Mouse (Mus musculus) heart, postnatal 0 days (tissue): ENCODE data around the gene Col11a1.

Experiments used
- CTCF ChIP-seq: IDR thresholded peaks from 2 replicates; pipeline ENCODE4 v1.5.1; 2016; ENCODE audit warnings: antibody characterized with exemption, control low read depth, low read depth
- EP300 ChIP-seq: IDR thresholded peaks from 2 replicates; pipeline ENCODE4 v1.6.1; 2016; ENCODE audit warnings: antibody characterized with exemption, low read depth

GRCm38 (mm10) chr3:114065587-114065986, 35.2 kb downstream of the Col11a1 start:
- no peak for TF ChIP-seq EP300
- no peak for TF ChIP-seq CTCF
